Mouse (Mus musculus) lung, postnatal 0 days (tissue): ENCODE data around the gene Aplp1. TPM values are rescaled to one million over a fixed set of nuclear protein-coding genes. Genes with fewer than 3 reads are reported as not detected.

Experiments
- ATAC-seq: fragments of 200-750 bp; cut with Nextera tagmentation; 2 replicates; pipeline ENCODE4 v1.8.0; 2017; ENCODE audit warnings: moderate library complexity
- DNase-seq: peaks from one replicate; pipeline ENCODE4 v3.0.0-alpha.2; 2016; ENCODE audit warnings: low spot score
- H3K27ac ChIP-seq: fragments of 300-500 bp; sonication (generic); 2 replicates; pipeline ENCODE4 v1.5.1; 2014; ENCODE audit warnings: antibody characterized with exemption, mild to moderate bottlenecking, low read length, mixed read lengths
- H3K27me3 ChIP-seq: fragments of 300-500 bp; sonication (generic); replicated peaks from 2 replicates; pipeline ENCODE4 v1.6.1; 2014; ENCODE audit warnings: low read length, mixed read lengths; ENCODE audit not compliant: insufficient read depth
- H3K36me3 ChIP-seq: fragments of 300-500 bp; sonication (generic); 2 replicates; pipeline ENCODE4 v1.6.1; 2014; ENCODE audit warnings: low read length, mixed read lengths; ENCODE audit not compliant: insufficient read depth
- H3K4me1 ChIP-seq: fragments of 300-500 bp; sonication (generic); 2 replicates; pipeline ENCODE4 v1.6.1; 2014; ENCODE audit warnings: antibody characterized with exemption, low read depth, low read length, mixed read lengths; ENCODE audit not compliant: insufficient read depth
- H3K4me2 ChIP-seq: fragments of 300-500 bp; sonication (generic); replicated peaks from 2 replicates; pipeline ENCODE4 v1.6.1; 2014; ENCODE audit warnings: low read depth, mild to moderate bottlenecking, low read length, moderate library complexity, mixed read lengths
- H3K4me3 ChIP-seq: fragments of 300-500 bp; sonication (generic); 2 replicates; pipeline ENCODE4 v1.5.1; 2014; ENCODE audit warnings: low read depth, low read length
- H3K9ac ChIP-seq: fragments of 300-500 bp; sonication (generic); replicated peaks from 2 replicates; pipeline ENCODE4 v1.6.1; 2014; ENCODE audit warnings: low read depth, mild to moderate bottlenecking
- H3K9me3 ChIP-seq: fragments of 300-500 bp; sonication (generic); 2 replicates; pipeline ENCODE4 v1.6.1; 2016; ENCODE audit warnings: low read length, mixed read lengths
- CTCF ChIP-seq: IDR thresholded peaks from 2 replicates; pipeline ENCODE4 v1.5.1; 2016; ENCODE audit warnings: antibody characterized with exemption, mild to moderate bottlenecking
- EP300 ChIP-seq: IDR thresholded peaks from 2 replicates; pipeline ENCODE4 v1.6.1; 2016; ENCODE audit warnings: antibody characterized with exemption, mild to moderate bottlenecking, control low read depth
- WGBS: fragments of 180-500 bp; shearing (Covaris S2); extraction: QIAGEN DNeasy Blood & Tissue Kit; methylation state at CpG from one replicate; pipeline ENCODE4 v1.1.7; 2014; 5-methylcytosine and 5-hydroxymethylcytosine counted together
- polyA plus RNA-seq: library from polyadenylated mRNA; unstranded; fragments of >200 nt; fragmentation: Nextera tagmentation; extraction: Ambion mirVana; gene quantifications from 2 replicates; pipeline ENCODE4 v1.2.1, GENCODE M21; 2015

The Aplp1 gene
- polyA plus RNA-seq, 1 experiment from 2014 or later: 6.8 TPM

DNA sequence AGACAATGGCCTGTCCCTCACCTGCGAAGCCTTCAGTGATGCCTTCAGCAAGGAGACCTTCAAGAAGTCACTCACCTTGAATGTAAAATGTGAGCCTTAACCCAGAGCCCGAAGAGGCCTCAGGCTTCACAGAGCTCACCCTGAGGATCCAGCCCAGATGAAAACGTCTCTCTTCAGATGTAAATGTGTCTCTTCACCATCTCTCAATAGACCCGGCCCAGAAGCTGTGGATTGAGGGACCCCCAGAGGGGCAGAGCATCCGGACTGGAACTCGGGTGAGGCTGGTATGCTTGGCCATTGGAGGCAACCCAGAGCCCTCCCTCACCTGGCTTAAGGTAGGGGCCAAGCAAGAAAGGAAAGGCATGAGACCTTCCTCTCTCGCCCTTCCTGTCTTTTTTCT is 18.2 kb upstream of the Aplp1 start:
- Histone ChIP-seq H3K36me3 (no peaks in the 10 kb centered on the region), H3K4me1 (no peaks in the 10 kb centered on the region), H3K9ac (no peak overlapping the region), H3K9me3 (no peaks in the 10 kb centered on the region), H3K4me2 (no peak overlapping the region), H3K27me3 (peaks cover 16% of the 10 kb centered on the region; the same call in 1 of the 2 replicates), H3K27ac (no peak overlapping the region), H3K4me3 (no peak overlapping the region)
- no peak for DNase-seq
- TF ChIP-seq CTCF: no peak
- TF ChIP-seq EP300: no peak
- no peak for ATAC-seq
- WGBS: 41% methylated on average over 7 of the region's 7 CpGs

DNA sequence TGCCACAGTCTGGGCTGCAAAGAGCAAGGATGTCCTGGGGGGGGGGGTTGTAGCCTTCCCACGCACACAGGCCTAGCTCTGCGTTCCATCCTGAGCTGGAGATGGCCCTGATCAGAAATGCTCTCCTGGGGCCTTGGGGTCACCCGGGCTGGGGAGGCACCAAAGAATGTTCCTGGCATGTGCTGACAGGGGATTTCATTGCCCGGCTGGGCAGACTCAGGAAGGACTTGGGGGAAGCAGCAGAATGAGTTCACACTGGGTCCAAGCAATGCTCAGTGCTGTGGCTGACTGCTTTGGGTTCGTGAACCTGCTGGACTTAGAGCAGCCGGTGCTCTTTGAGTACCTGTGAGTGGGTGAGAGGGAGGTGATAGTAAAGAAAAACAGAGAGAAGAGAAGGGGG is 14.1 kb upstream of the Aplp1 start:
- Histone ChIP-seq H3K27me3 (peaks cover 28% of the 10 kb centered on the region), H3K4me3 (no peak overlapping the region), H3K9me3 (no peaks in the 10 kb centered on the region), H3K9ac (no peak overlapping the region), H3K4me2 (no peak overlapping the region), H3K27ac (no peak overlapping the region), H3K36me3 (no peaks in the 10 kb centered on the region), H3K4me1 (no peaks in the 10 kb centered on the region)
- DNase-seq: no peak
- ATAC-seq: no peak
- 36% methylated on average over 6 of the region's 6 CpGs for WGBS
- TF ChIP-seq CTCF: no peak
- TF ChIP-seq EP300: no peak

DNA sequence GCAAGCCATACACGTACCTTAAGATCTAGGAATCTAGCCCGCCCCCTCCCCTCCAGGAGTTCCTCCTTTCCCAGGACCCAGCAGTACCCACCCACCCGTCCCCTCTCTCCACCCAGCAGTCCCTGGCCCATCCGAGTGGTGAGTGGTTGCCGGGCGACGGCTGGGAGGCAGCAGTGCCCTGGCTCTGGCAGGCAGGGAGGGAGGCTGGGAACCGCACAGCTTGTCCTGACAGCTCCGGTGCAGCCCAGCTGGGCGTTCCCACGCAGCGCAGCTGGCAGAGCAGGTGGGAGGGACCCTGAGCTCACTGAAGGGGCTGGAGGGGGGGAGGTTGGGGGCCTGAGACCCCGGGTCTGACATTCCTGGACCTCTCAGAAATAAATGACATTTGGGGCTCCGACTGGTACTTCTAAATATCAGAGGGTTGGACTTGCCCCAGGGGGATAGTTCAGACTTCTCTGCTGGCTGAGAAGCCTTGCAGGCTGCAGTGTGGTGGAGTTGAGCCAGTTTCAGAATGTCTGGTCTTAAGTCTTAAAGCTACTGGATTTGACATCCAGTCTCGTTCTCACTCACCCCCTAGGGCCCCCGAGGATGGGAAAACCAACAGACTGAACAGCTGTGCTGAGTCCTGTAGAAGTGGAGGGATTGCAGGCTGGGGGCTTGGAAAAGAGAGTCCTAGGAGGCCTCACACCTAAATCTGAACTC is 12.4 kb upstream of the Aplp1 start, which contains the start of the genes Kirrel2 and Nphs1:
TSS of gene Kirrel2 (minus strand) at position 62 of the 702 bp plus-strand sequence.
TSS of gene Nphs1 (plus strand) at position 687 of the 702 bp plus-strand sequence.
- Histone ChIP-seq H3K27me3 (peaks cover 38% of the 10 kb centered on the region), H3K27ac (no peak within 1 kb of the TSS), H3K9me3 (no peaks in the 10 kb centered on the region), H3K4me2 (no peak within 1 kb of the TSS), H3K4me1 (no peaks in the 10 kb centered on the region), H3K9ac (no peak within 1 kb of the TSS), H3K36me3 (no peaks in the 10 kb centered on the region), H3K4me3 (no peak within 1 kb of the TSS)
- ATAC-seq (no peak), DNase-seq (no peak)
- no peak for TF ChIP-seq CTCF
- TF ChIP-seq EP300: no peak
- WGBS: 6% methylated on average over 13 of the region's 16 CpGs

DNA sequence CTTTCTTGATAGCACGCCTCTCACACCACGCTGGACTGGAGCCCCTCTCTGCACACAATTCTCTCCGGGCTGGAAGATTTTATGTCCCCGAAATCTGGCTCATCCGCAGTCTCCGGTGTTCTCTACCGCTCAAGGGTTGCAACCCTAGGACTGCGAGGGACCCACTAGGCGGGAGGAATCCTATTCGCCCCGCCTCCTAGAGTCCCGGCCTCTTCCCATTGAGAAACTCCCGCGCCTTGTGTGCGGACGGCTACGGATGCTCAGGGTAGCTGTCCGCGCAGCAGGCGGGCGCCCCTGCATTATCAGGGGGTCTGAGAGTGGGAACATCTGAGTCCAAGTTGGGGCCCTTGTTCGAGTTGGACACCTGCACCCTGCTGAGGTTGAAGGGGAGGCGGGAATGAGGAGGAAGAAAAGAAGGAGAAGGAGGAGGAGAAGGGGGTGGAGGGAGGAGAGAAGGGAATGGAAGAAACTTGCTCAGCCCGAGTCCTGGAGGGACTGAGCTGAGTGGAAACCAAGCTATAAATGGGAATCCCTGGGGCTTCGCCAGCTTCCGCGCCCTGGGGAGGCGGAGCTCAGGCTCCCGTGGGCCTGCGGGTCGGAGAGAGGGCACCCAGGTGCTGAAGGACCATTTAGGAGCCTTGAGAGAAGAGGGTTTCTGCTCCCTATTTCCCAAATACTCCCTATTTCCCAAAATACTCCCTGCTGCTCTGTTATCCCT is 11.7 kb upstream of the Aplp1 start:
- TF ChIP-seq CTCF: no peak
- no peak for TF ChIP-seq EP300
- under 1% methylated on average over 31 of the region's 31 CpGs for WGBS
- H3K27me3 ChIP-seq: peaks cover 44% of the 10 kb centered on the region
- no peaks in the 10 kb centered on the region for H3K4me1 ChIP-seq
- H3K9me3 ChIP-seq: no peaks in the 10 kb centered on the region
- no peak overlapping the region for H3K4me2 ChIP-seq
- no peak for ATAC-seq
- no peak overlapping the region for H3K4me3 ChIP-seq
- H3K36me3 ChIP-seq: no peaks in the 10 kb centered on the region
- H3K27ac ChIP-seq: no peak overlapping the region
- H3K9ac ChIP-seq: no peak overlapping the region
- DNase-seq: no peak

DNA sequence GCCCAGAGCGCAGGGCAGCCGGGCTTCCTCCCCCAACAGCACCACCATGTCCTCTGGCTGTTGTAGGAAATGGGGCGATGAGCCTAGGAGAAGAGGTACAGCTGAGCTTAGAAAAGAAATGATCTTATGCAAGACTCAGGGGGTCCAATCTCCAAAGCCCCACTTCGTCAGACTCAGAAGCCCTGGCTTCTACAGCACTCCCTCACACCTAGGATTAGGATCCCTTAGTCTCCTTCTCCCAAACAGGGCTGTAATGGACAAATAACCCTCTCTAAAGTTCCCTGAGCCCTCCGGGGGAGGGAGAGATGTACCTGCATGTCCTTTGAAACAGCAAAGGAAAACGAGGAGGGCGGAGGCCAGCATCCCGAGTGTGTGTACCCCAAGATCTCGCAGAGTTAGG is 11.2 kb upstream of the Aplp1 start:
- no peak for DNase-seq
- no peaks in the 10 kb centered on the region for H3K4me1 ChIP-seq
- no peak overlapping the region for H3K4me3 ChIP-seq
- H3K4me2 ChIP-seq: no peak overlapping the region
- 2% methylated on average over 9 of the region's 9 CpGs for WGBS
- no peaks in the 10 kb centered on the region for H3K9me3 ChIP-seq
- TF ChIP-seq CTCF (no peak), EP300 (no peak)
- peaks cover 44% of the 10 kb centered on the region for H3K27me3 ChIP-seq
- no peak for ATAC-seq
- H3K27ac ChIP-seq: no peak overlapping the region
- no peaks in the 10 kb centered on the region for H3K36me3 ChIP-seq
- no peak overlapping the region for H3K9ac ChIP-seq

DNA sequence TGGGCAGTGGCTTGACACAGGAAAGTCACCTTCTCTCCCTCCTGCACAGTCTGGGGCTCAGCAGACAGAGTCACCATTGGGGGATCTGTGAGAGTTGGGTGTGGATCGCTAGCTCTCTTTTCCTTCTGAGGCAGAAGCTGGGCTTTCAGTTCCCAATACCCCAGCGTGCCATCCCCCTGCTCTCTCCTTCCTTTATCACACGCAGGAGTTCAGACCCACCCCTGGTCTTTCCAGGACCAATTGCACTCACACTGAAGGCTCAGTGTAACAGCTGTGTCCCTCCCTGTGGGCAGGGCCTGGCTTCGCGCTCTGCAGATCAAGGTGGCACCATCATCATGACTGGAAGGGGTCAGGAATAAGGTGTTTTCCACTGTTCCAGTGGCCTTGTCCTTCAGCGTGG is 8.9 kb upstream of the Aplp1 start:
- H3K9ac ChIP-seq: no peak overlapping the region
- no peak for DNase-seq
- H3K27me3 ChIP-seq: peaks cover 44% of the 10 kb centered on the region
- no peak for ATAC-seq
- no peak for TF ChIP-seq CTCF
- no peak for TF ChIP-seq EP300
- H3K36me3 ChIP-seq: no peaks in the 10 kb centered on the region
- H3K4me2 ChIP-seq: no peak overlapping the region
- no peaks in the 10 kb centered on the region for H3K9me3 ChIP-seq
- no peak overlapping the region for H3K27ac ChIP-seq
- H3K4me1 ChIP-seq: no peaks in the 10 kb centered on the region
- no peak overlapping the region for H3K4me3 ChIP-seq
- 12% methylated on average over 6 of the region's 6 CpGs for WGBS
